Mouse (Mus musculus) bone marrow macrophage, adult 2 months (primary cell): ENCODE results near the gene AI597479.

Experiments
- CTCF ChIP-seq: IDR thresholded peaks from 2 replicates; pipeline ENCODE4 v1.5.1; 2012; ENCODE audit warnings: low read depth, mild to moderate bottlenecking, low read length, moderate library complexity
- POLR2A ChIP-seq: IDR thresholded peaks from 2 replicates; pipeline ENCODE4 v1.6.1; 2012; ENCODE audit warnings: mild to moderate bottlenecking, low read depth, low read length, borderline replicate concordance

DNA sequence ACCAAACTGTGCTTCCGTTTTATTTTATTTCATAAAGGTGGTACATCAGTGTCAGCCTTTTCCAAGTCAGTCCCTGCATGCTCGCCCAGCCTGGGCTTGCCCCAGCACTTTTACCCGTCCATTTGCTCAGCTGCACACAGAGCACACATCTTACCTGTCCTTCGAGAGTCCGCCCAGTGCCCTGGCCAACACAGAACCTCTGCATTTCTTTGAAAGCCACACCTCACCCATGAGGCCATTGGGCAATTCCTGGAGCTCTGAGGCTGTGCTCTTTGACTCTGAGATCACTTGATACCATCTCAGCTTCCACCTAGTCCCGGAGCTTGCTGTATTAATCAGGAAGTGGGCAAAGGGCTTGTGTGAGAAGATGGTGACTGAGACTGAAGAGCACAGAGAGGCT, 46.9 kb downstream of the AI597479 start:
- no peak for TF ChIP-seq POLR2A
- TF ChIP-seq CTCF = no peak
